Mouse (Mus musculus) heart, adult 18-20 months (tissue): ENCODE measurements around the gene Wdr20. TPM values are rescaled to one million over a fixed set of nuclear protein-coding genes. Genes with fewer than 3 reads are reported as not detected.

ENCODE experiments used
- DNase-seq, 2 experiments: peaks; one replicate each; pipeline ENCODE4 v3.0.0; 2021 to 2022; ENCODE audit warnings: mixed read lengths in 1 of 2
- total RNA-seq, 2 experiments: library from RNA; stranded (reverse); gene quantifications; 2 replicates each; pipeline ENCODE4 v1.2.3; 2021

Gene Wdr20
- total RNA-seq, 2 experiments from 2014 or later, result 31.0 to 32.1 TPM

DNA sequence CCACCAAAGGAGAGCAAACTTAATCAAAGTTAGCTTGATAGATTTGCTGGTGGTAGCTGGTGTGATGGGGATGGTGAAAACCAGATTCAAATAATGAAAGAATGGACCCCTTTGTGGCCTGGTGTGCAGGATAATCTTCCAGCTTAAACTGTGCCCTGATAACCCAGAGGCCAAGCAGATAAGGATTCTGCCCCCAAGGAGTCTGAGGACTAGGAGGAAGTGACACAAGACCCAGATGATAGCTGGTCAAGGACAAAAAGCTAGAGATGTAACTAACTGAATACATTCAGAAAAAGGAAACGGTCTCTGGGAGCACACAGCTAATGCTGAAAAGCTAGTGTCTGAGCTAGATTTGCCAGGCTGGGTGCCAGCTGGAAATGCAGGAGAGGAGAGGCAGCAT, 114.2 kb downstream of the Wdr20 start:
- DNase-seq, result no peak

Other genes starting within 250 kb of the Wdr20 start
- 100 to 1,000 TPM; 131 to 138 TPM for gene Dync1h1, start 136.5 kb upstream of the Wdr20 start, total RNA-seq
- gene 1700001K19Rik, start 55.3 kb upstream of the Wdr20 start, total RNA-seq, result not detected
- 100 to 1,000 TPM; 261 to 408 TPM for gene Hsp90aa1, start 35.2 kb upstream of the Wdr20 start, total RNA-seq
- 1 to 10 TPM in 1 of 2 experiments, under 1 TPM in 1; 0.80 to 1.4 TPM for gene Mok, start 103.0 kb downstream of the Wdr20 start, total RNA-seq
- gene Zfp839, start 112.3 kb downstream of the Wdr20 start, total RNA-seq, result 10 to 100 TPM; 10.3 to 11.4 TPM
- gene Cinp, start 151.2 kb downstream of the Wdr20 start, total RNA-seq, result 10 to 100 TPM; 26.9 to 29.5 TPM
- gene Tecpr2, start 151.3 kb downstream of the Wdr20 start, total RNA-seq, result 1 to 10 TPM; 5.1 to 6.0 TPM
- 10 to 100 TPM; 59.5 to 68.0 TPM for gene Ankrd9, start 241.1 kb downstream of the Wdr20 start, total RNA-seq